Mouse (Mus musculus): ENCODE results near the gene Fam181b.

GRCm38 (mm10) chr7:93060831-93061230, 18.8 kb upstream of the Fam181b start:
- TF ChIP-seq CTCF (IDR thresholded peaks at IDR 0.05; ENCODE audit: extremely low read depth, insufficient read depth, insufficient read length, insufficient replicate concordance) (no peak), POLR2A (IDR thresholded peaks at IDR 0.05; ENCODE audit: low read depth, low read length) (no peak)
